Mouse (Mus musculus) midbrain, postnatal 0 days (tissue): Measurements from ENCODE around the gene Ube2v1. TPM values are rescaled to one million over a fixed set of nuclear protein-coding genes. Genes with fewer than 3 reads are reported as not detected.

Experiments
- ATAC-seq: fragments of 200-750 bp; cut with Nextera tagmentation; 2 replicates; pipeline ENCODE4 v1.8.0; 2017; ENCODE audit warnings: moderate number of reproducible peaks, mild to moderate bottlenecking, moderate TSS enrichment, moderate library complexity; ENCODE audit not compliant: low FRiP score
- DNase-seq: peaks from one replicate; pipeline ENCODE4 v3.0.0-alpha.2; 2015; ENCODE audit warnings: low spot score
- H3K27ac ChIP-seq: fragments of 300-500 bp; sonication (generic); 2 replicates; pipeline ENCODE4 v1.5.1; 2014; ENCODE audit warnings: low read depth, mild to moderate bottlenecking, low read length, mixed read lengths
- H3K27me3 ChIP-seq: fragments of 300-500 bp; sonication (generic); 2 replicates; pipeline ENCODE4 v1.6.1; 2014; ENCODE audit warnings: low read length, control low read depth, mixed read lengths; ENCODE audit not compliant: insufficient read depth
- H3K36me3 ChIP-seq: fragments of 300-500 bp; sonication (generic); 2 replicates; pipeline ENCODE4 v1.6.1; 2014; ENCODE audit warnings: low read length, control low read depth, mixed read lengths; ENCODE audit not compliant: insufficient read depth
- H3K4me1 ChIP-seq: fragments of 300-500 bp; sonication (generic); 2 replicates; pipeline ENCODE4 v1.6.1; 2014; ENCODE audit warnings: mild to moderate bottlenecking, control low read depth, antibody characterized with exemption, low read length, mixed read lengths; ENCODE audit not compliant: insufficient read depth
- H3K4me2 ChIP-seq: fragments of 300-500 bp; sonication (generic); 2 replicates; pipeline ENCODE4 v1.6.1; 2014; ENCODE audit warnings: low read depth, mild to moderate bottlenecking, low read length, mixed read lengths; ENCODE audit not compliant: poor library complexity, severe bottlenecking
- H3K4me3 ChIP-seq: fragments of 300-500 bp; sonication (generic); 2 replicates; pipeline ENCODE4 v1.5.1; 2014; ENCODE audit warnings: low read depth, mild to moderate bottlenecking, low read length, moderate library complexity
- H3K9ac ChIP-seq: fragments of 300-500 bp; sonication (generic); replicated peaks from 2 replicates; pipeline ENCODE4 v1.6.1; 2014; ENCODE audit warnings: mild to moderate bottlenecking, low read length, moderate library complexity, mixed read lengths; ENCODE audit not compliant: poor library complexity, severe bottlenecking
- H3K9me3 ChIP-seq: fragments of 300-500 bp; sonication (generic); 2 replicates; pipeline ENCODE4 v1.6.1; 2016; ENCODE audit warnings: low read length, control low read depth
- CTCF ChIP-seq: IDR thresholded peaks from 2 replicates; pipeline ENCODE4 v1.5.1; 2016; ENCODE audit warnings: antibody characterized with exemption, mild to moderate bottlenecking
- WGBS: fragments of 180-500 bp; shearing (Covaris S2); extraction: QIAGEN DNeasy Blood & Tissue Kit; methylation state at CpG from one replicate; pipeline ENCODE4 v1.1.7; 2014; 5-methylcytosine and 5-hydroxymethylcytosine counted together
- polyA plus RNA-seq: library from polyadenylated mRNA; unstranded; fragments of >200 nt; fragmentation: Nextera tagmentation; extraction: Ambion mirVana; gene quantifications from 2 replicates; pipeline ENCODE4 v1.2.1, GENCODE M21; 2015
- total RNA-seq: library from RNA; depleted of rRNA; stranded (reverse); fragments of >200 nt; gene quantifications from 2 replicates; pipeline ENCODE4 v1.2.3, GENCODE M21; 2014

The Ube2v1 gene
- total and polyA plus RNA-seq, 2 experiments from 2014 or later: 233 to 402 TPM

- 92% methylated on average over 14 of the region's 14 CpGs for WGBS
- H3K9me3 ChIP-seq: no peaks in the 10 kb centered on the region
- no peak overlapping the region for H3K9ac ChIP-seq
- no peaks in the 10 kb centered on the region for H3K27me3 ChIP-seq
- no peaks in the 10 kb centered on the region for H3K4me1 ChIP-seq
- TF ChIP-seq CTCF: no peak
- no peak overlapping the region for H3K4me3 ChIP-seq
- no peak overlapping the region for H3K27ac ChIP-seq
- no peak for ATAC-seq
- peaks cover 34% of the 10 kb centered on the region for H3K36me3 ChIP-seq
- no peak overlapping the region for H3K4me2 ChIP-seq
- no peak for DNase-seq
Measured at GRCm38 (mm10) chr2:167612122-167612521, 19.8 kb downstream of the Ube2v1 start.

GRCm38 (mm10) chr2:167611287-167611686 is 20.6 kb downstream of the Ube2v1 start:
- DNase-seq (no peak), ATAC-seq (no peak)
- no peak overlapping the region for H3K4me2 ChIP-seq
- H3K4me1 ChIP-seq: no peaks in the 10 kb centered on the region
- peak; percentile 55 for TF ChIP-seq CTCF
- WGBS: 93% methylated on average over 10 of the region's 10 CpGs
- H3K27ac ChIP-seq: no peak overlapping the region
- H3K27me3 ChIP-seq: no peaks in the 10 kb centered on the region
- H3K9ac ChIP-seq: no peak overlapping the region
- H3K9me3 ChIP-seq: no peaks in the 10 kb centered on the region
- H3K36me3 ChIP-seq: peaks cover 32% of the 10 kb centered on the region
- H3K4me3 ChIP-seq: no peak overlapping the region

GRCm38 (mm10) chr2:167606745-167607123 is 25.2 kb downstream of the Ube2v1 start:
- DNase-seq (no peak), ATAC-seq (no peak)
- peaks cover 17% of the 10 kb centered on the region; the same call in 1 of the 2 replicates for H3K36me3 ChIP-seq
- no peak overlapping the region for H3K27ac ChIP-seq
- no peak overlapping the region for H3K4me3 ChIP-seq
- no peaks in the 10 kb centered on the region for H3K9me3 ChIP-seq
- no peaks in the 10 kb centered on the region for H3K27me3 ChIP-seq
- 90% methylated on average over 4 of the region's 4 CpGs for WGBS
- H3K4me2 ChIP-seq: no peak overlapping the region
- no peak for TF ChIP-seq CTCF
- no peaks in the 10 kb centered on the region for H3K4me1 ChIP-seq
- no peak overlapping the region for H3K9ac ChIP-seq

- H3K9ac ChIP-seq: no peak overlapping the region
- ATAC-seq (no peak), DNase-seq (no peak)
- no peaks in the 10 kb centered on the region for H3K4me1 ChIP-seq
- H3K27me3 ChIP-seq: no peaks in the 10 kb centered on the region
- no peak overlapping the region for H3K4me3 ChIP-seq
- no peaks in the 10 kb centered on the region for H3K9me3 ChIP-seq
- no peak overlapping the region for H3K27ac ChIP-seq
- TF ChIP-seq CTCF: no peak
- peaks cover 17% of the 10 kb centered on the region; the same call in 1 of the 2 replicates for H3K36me3 ChIP-seq
- H3K4me2 ChIP-seq: no peak overlapping the region
- 80% methylated on average over 17 of the region's 17 CpGs for WGBS
Measured at GRCm38 (mm10) chr2:167605817-167606744, 25.8 kb downstream of the Ube2v1 start.

- ATAC-seq: no peak; the same call in 1 of the 2 replicates
- Histone ChIP-seq H3K9me3 (no peaks in the 10 kb centered on the region), H3K27me3 (no peaks in the 10 kb centered on the region), H3K9ac (no peak overlapping the region), H3K27ac (no peak overlapping the region), H3K4me1 (no peaks in the 10 kb centered on the region), H3K4me2 (no peak overlapping the region), H3K4me3 (no peak overlapping the region), H3K36me3 (peaks cover 17% of the 10 kb centered on the region; the same call in 1 of the 2 replicates)
- 31% methylated on average over 11 of the region's 11 CpGs for WGBS
- TF ChIP-seq CTCF: peak; percentile 93
- DNase-seq: peak; percentile 89
Measured at GRCm38 (mm10) chr2:167605178-167605794, 26.6 kb downstream of the Ube2v1 start.

- Histone ChIP-seq H3K4me3 (no peak overlapping the region), H3K36me3 (peaks cover 9% of the 10 kb centered on the region; the same call in 1 of the 2 replicates), H3K9me3 (no peaks in the 10 kb centered on the region), H3K27ac (no peak overlapping the region), H3K9ac (no peak overlapping the region), H3K27me3 (no peaks in the 10 kb centered on the region), H3K4me2 (no peak overlapping the region), H3K4me1 (no peaks in the 10 kb centered on the region)
- WGBS: 54% methylated on average over 5 of the region's 5 CpGs
- TF ChIP-seq CTCF: no peak
- DNase-seq (no peak), ATAC-seq (no peak)
Measured at GRCm38 (mm10) chr2:167602978-167603377, 28.9 kb downstream of the Ube2v1 start.
